Mouse (Mus musculus): ENCODE measurements around the gene Syn2. TPM values are rescaled to one million over a fixed set of nuclear protein-coding genes. Genes with fewer than 3 reads are reported as not detected.
A peak's percentile ranks its signal among the peaks of the same experiment; 100 is the strongest.

The Syn2 gene
- 0.99 and 1.4 TPM in 2 replicates for polyA plus RNA-seq (2016; fragmentation: Nextera tagmentation; extraction: Ambion mirVana)

DNA sequence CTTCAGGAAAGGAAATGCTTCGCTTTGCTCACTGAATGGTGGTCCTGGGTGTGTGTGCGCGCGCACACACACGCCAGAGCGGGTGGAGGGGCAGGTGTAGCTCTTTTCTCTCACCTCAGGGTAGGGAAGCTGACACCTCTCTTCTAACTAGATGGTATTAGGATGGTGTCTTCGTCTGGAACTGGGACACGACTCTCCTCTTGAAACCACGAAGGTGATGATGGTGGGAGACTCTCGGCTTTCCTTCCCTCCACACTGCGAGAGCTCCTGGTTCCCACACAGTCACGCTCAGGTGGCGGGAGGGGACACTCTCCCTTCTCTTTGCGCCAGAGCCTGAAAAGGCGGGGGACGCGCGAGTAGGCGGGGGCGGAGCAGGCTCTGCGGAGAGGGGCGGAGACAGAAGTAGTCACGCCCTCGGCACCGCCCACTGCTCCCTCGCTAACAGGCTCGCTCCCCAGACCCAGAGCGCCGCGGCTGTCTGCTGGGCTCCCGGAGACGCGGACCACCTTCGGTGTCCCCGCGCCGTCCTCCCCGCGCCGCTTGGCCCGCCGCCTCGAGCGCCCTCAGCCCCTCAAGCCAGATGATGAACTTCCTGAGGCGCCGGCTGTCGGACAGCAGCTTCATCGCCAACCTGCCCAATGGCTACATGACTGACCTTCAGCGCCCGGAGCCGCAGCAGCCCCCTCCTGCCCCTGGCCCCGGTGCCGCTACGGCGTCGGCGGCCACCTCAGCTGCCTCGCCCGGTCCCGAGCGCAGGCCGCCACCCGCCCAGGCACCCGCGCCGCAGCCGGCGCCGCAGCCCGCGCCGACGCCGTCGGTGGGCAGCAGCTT lies at the start of gene Syn2:
Gene Syn2 (plus strand): TSS at position 402 of the 831 bp plus-strand sequence.
- ATAC-seq (ENCODE audit: insufficient number of reproducible peaks, low FRiP score): peak; percentile 79
- Histone ChIP-seq H3K4me2 (peak within 1 kb of the TSS; percentile 83), H3K4me3 (peak within 1 kb of the TSS; percentile 63), H3K9ac (peak within 1 kb of the TSS; percentile 71), H3K4me1 (replicated peaks) (peaks cover 9% of the 10 kb centered on the region), H3K36me3 (no peaks in the 10 kb centered on the region), H3K27ac (ENCODE audit: poor library complexity, severe bottlenecking) (no peak within 1 kb of the TSS), H3K9me3 (replicated peaks) (no peaks in the 10 kb centered on the region), H3K27me3 (replicated peaks) (peaks cover 42% of the 10 kb centered on the region)
- WGBS: under 1% methylated on average over 75 of the region's 75 CpGs

DNA sequence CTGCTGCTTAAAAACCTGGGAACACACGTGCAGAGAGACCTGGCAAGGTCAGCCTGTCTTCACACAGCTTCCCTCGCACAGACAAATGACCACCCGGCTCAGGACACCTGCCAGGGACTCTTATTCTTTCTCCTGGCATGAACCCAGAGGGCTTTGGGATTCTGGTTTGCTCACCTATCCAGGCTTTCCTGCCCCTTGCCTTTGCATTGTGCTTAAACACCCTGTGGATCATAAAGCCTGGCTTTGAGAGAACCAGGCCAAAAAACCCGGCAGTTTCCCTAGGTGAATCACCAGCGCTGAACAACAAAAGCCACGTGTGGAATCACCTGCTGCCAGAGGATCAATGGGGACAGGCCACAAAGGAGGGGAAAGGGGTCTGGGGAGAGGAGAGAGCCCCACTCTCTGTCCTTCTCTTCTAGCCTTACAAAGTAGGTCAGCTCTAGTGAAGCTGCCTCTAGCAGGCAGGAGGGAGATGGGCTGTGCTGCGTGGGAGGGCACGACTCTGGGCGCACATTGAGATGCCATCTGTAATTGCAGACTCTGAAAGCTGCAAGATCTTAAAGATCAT lies 49.3 kb upstream of the Syn2 start:
- WGBS: 54% methylated on average over 9 of the region's 9 CpGs
- Histone ChIP-seq H3K27ac (ENCODE audit: poor library complexity, severe bottlenecking) (no peak overlapping the region), H3K4me1 (replicated peaks) (no peaks in the 10 kb centered on the region), H3K9ac (no peak overlapping the region), H3K4me2 (no peak overlapping the region), H3K27me3 (replicated peaks) (0 out of 2 replicates have a peak, but pooled peaks cover 12% of the 10 kb centered on the region), H3K36me3 (no peaks in the 10 kb centered on the region), H3K9me3 (replicated peaks) (no peaks in the 10 kb centered on the region), H3K4me3 (no peak overlapping the region)
- no peak for ATAC-seq (ENCODE audit: insufficient number of reproducible peaks, low FRiP score)

DNA sequence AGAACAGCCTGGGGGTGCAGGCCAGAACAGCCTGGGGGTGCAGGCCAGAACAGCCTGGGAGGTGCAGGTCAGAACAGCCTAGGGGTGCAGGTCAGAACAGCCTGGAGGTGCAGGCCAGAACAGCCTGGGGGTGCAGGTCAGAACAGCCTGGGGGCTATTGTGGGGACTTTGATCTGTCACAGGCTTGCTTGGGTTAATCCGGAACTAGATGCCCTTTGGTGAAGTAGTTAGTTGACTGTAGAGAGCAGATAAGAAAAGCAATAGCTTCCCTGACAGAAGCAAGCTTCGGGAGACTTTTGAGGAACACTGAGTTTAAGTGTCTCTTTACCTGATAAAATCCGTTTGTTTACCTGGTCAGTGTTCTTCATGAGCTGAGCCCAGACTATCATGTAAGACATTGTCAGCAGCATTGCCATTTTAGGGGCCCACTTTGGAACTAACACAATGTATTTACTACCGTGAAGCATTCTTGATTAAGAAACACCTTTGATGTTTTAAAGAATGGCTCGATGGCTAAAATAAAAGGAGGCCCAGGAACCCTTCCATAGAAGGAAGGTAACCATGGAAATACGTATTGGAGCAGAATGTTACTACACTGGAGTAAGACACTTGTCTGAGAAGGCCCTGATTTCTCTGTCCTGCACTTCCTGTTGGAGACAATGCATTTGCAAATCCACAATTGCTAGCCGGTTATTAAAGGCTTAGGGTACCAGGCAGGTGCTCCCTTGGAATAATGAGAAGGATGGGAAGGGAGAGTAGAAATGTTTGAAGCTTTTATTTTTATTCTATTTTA lies 46.2 kb upstream of the Syn2 start:
- no peaks in the 10 kb centered on the region for H3K9me3 ChIP-seq (replicated peaks)
- no peaks in the 10 kb centered on the region for H3K4me1 ChIP-seq (replicated peaks)
- H3K9ac ChIP-seq: no peak overlapping the region
- no peak for ATAC-seq (ENCODE audit: insufficient number of reproducible peaks, low FRiP score)
- H3K4me3 ChIP-seq: no peak overlapping the region
- H3K27ac ChIP-seq (ENCODE audit: poor library complexity, severe bottlenecking): no peak overlapping the region
- H3K4me2 ChIP-seq: no peak overlapping the region
- 0 out of 2 replicates have a peak, but pooled peaks cover 12% of the 10 kb centered on the region for H3K27me3 ChIP-seq (replicated peaks)
- 57% methylated on average over 7 of the region's 7 CpGs for WGBS
- no peaks in the 10 kb centered on the region for H3K36me3 ChIP-seq

DNA sequence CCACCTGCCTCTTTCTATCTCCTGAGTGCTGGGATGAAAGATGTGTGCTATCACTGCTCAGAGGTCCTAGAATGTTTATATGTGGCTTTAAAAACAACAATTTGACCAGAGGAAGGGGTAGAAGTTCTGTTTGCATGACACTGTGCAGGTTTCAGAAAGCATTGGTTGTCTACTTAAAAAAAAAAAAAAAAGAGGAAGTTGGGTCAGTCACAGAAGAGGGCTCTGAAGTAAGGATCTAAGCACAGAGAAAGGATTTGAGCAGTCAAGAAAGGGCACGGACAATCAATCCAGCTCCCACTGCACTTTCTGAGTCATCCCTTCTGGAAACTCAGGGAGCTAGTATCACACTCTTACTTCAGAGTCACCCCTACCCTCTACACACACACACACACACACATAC lies 43.0 kb upstream of the Syn2 start:
- Histone ChIP-seq H3K4me1 (replicated peaks) (no peaks in the 10 kb centered on the region), H3K27ac (ENCODE audit: poor library complexity, severe bottlenecking) (no peak overlapping the region), H3K27me3 (replicated peaks) (no peaks in the 10 kb centered on the region; the same call in 1 of the 2 replicates), H3K9me3 (replicated peaks) (no peaks in the 10 kb centered on the region), H3K4me2 (no peak overlapping the region), H3K4me3 (no peak overlapping the region), H3K36me3 (no peaks in the 10 kb centered on the region), H3K9ac (no peak overlapping the region)
- no peak for ATAC-seq (ENCODE audit: insufficient number of reproducible peaks, low FRiP score)
- WGBS: 17% methylated on average over 1 of the region's 1 CpGs

DNA sequence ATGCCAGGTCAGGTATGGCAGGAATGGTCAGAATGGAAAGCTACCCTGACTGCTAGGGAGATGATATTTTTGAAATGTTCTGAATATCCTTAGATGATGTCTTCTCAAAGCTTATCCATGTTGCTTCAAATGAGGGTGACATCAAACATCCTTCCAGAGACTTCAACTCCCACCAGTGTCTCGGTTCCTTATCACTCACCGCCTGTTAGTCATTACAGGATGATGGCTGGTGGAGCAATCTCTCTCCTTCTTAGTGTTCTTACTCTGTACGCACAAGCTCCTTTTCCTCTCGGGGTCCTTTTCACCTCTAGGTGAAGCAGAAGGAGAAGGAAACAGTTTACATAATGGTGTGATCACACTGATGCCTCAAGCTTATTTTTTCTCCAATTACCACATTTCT lies 32.2 kb upstream of the Syn2 start:
- Histone ChIP-seq H3K9ac (no peak overlapping the region), H3K4me2 (no peak overlapping the region), H3K27ac (ENCODE audit: poor library complexity, severe bottlenecking) (no peak overlapping the region), H3K27me3 (replicated peaks) (no peaks in the 10 kb centered on the region), H3K9me3 (replicated peaks) (no peaks in the 10 kb centered on the region), H3K4me3 (no peak overlapping the region), H3K36me3 (no peaks in the 10 kb centered on the region), H3K4me1 (replicated peaks) (no peaks in the 10 kb centered on the region)
- WGBS: 39% methylated on average over 4 of the region's 4 CpGs
- no peak for ATAC-seq (ENCODE audit: insufficient number of reproducible peaks, low FRiP score)

DNA sequence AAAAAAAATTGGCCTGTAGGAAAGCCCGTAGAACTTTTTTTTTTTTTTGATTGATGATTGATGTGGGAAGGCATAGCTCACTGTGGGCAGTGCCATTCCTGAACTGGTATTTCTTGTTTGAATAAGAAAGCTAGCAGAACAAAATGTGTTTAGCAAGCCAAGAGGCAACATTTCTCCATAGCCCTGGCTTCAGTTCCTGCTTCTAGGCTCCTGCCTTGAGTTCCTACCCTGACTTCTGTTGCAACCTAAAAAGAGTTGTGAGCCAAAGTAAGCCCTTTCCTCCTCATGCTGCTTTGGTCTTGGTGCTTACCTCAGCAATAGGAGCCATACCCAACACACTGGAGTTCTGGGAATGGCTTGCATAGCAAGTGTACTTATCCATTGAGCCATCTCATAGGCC lies 23.3 kb upstream of the Syn2 start:
- Histone ChIP-seq H3K4me2 (no peak overlapping the region), H3K4me1 (replicated peaks) (no peaks in the 10 kb centered on the region), H3K36me3 (no peaks in the 10 kb centered on the region), H3K27ac (ENCODE audit: poor library complexity, severe bottlenecking) (no peak overlapping the region), H3K27me3 (replicated peaks) (no peaks in the 10 kb centered on the region; the same call in 1 of the 2 replicates), H3K9me3 (replicated peaks) (no peaks in the 10 kb centered on the region), H3K9ac (no peak overlapping the region), H3K4me3 (no peak overlapping the region)
- ATAC-seq (ENCODE audit: insufficient number of reproducible peaks, low FRiP score): no peak
- WGBS: 78% methylated on average over 1 of the region's 1 CpGs

DNA sequence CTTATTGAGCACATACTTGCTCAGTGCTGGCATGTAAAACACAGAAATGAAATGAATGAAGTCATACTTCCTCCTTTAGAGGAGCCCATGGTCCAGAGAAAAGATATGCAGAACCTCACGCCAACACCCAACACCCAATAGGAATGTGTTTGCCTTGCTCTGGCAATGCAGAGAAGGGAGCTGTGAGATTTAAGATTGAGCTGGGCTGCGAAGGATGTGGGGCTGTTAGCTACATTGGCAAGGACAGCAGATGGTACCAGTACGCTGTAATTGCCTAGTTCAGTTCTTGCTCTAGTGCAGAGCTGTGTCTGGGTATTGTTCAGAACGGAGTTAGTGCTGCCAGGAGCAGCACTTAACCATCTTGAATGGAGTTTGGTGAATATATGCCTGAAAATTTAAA lies 12.5 kb upstream of the Syn2 start:
- H3K36me3 ChIP-seq: no peaks in the 10 kb centered on the region
- 73% methylated on average over 4 of the region's 4 CpGs for WGBS

DNA sequence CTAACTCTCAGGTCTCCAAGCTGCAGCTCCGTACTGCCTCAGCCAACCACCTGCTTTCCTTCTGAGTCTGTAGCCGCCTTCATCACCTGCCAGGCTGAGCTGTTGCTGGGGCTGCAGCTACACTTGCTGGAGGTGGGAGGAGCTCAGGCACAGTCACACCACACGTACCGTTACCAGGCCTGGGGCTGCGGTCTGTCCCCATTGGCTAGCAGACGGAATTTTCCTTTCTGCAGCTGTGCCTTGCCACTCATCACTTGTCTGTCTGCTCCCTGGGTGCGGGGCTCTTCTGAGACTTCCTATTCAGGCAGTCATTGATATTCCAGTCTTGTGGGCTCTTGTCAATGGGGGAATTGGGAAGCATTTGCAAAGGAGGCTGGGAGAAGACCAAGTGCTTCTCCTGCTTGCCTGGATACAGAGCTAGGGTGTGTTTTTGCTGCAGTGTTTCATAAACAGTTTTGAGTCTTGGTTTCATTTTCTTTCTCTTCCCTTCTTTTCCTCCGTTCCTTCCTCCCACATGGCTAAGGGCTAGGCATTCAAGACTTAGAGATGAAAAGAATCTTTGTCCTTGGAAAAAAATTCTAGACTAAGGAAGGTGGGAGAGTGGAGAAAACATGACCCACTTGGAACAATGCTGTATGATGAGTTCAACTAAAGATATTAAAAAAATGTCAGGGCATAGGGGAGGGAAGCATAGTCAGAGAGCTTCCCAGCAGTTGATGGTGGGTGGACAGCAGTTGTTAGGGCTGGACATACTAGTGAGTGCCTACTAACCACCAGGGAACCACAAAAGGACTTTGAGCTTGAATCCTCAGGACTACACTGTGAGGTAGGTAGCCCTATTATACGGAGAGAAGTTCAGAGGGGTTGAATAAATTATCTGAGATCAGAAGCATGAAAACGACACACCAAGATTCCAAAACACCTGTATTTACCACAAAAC lies 11.2 kb upstream of the Syn2 start:
- peak; percentile 72; the same call in 1 of the 2 replicates for ATAC-seq (ENCODE audit: insufficient number of reproducible peaks, low FRiP score)
- Histone ChIP-seq H3K4me2 (peak overlapping the region; percentile 62), H3K9ac (no peak overlapping the region), H3K9me3 (replicated peaks) (no peaks in the 10 kb centered on the region), H3K4me1 (replicated peaks) (peaks cover 7% of the 10 kb centered on the region), H3K27ac (ENCODE audit: poor library complexity, severe bottlenecking) (no peak overlapping the region), H3K27me3 (replicated peaks) (peaks cover 5% of the 10 kb centered on the region; the same call in 1 of the 2 replicates), H3K36me3 (no peaks in the 10 kb centered on the region), H3K4me3 (peak overlapping the region; percentile 23)
- WGBS: 22% methylated on average over 10 of the region's 10 CpGs

More for the DNA sequence above, 12.5 kb upstream of the Syn2 start:
- Histone ChIP-seq H3K4me2 (no peak overlapping the region), H3K4me1 (replicated peaks) (peaks cover 7% of the 10 kb centered on the region), H3K27me3 (replicated peaks) (peaks cover 5% of the 10 kb centered on the region; the same call in 1 of the 2 replicates), H3K9ac (no peak overlapping the region), H3K9me3 (replicated peaks) (no peaks in the 10 kb centered on the region), H3K27ac (ENCODE audit: poor library complexity, severe bottlenecking) (no peak overlapping the region), H3K4me3 (no peak overlapping the region)
- no peak for ATAC-seq (ENCODE audit: insufficient number of reproducible peaks, low FRiP score)

DNA sequence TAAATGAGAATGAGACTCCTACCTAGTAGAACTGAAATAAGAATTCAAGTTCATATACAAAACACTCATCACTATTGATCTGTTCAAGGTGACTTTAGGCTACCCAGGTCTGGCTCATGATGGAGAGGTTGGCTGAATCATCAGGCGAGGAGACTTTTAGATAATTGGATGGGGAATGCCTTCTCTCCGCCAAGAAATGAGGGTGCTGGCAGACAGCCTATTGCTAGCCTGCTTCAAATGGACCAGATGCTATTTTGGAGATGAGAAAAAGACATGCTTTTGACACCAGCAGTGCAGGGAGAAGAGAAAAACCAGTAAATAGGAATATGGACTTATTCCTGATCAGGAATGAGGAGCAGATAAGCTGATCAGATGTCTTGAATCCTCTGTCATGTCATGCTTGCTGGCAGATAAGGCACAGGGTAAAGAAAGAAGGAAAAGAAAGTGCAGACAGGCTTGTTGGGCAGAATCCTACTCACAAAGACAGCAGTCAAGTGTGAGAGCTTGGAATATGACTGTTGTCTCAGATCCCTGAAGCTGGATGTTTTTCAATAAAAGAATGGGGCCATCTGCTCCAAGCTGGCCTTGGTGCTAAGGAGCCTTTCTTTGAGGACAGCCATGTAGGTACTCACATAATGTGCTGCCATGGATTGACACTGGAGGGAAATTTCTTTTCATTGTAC lies 9.9 kb upstream of the Syn2 start:
- WGBS: 57% methylated on average over 2 of the region's 2 CpGs
- ATAC-seq (ENCODE audit: insufficient number of reproducible peaks, low FRiP score): no peak

DNA sequence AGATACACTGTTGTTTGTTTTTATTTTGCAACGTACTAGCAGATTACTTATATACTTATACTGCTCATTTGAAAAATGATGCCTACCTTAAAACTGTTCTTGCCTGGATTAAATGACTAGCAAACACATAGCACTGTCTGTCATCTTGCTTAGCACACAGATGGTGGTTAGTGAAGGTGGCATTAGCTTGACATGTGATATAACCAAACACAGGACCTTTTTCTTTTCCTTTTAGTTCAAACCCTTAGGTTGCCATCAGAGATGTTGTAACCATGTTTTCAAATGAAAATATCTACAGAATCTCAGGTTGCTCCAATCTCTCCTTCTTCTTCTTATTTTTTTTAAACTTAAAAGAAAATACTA lies 9.4 kb upstream of the Syn2 start:
- 74% methylated on average over 1 of the region's 1 CpGs for WGBS
- H3K27ac ChIP-seq (ENCODE audit: poor library complexity, severe bottlenecking): no peak overlapping the region
- no peaks in the 10 kb centered on the region for H3K9me3 ChIP-seq (replicated peaks)
- H3K4me2 ChIP-seq: no peak overlapping the region
- ATAC-seq (ENCODE audit: insufficient number of reproducible peaks, low FRiP score): no peak
- no peaks in the 10 kb centered on the region for H3K36me3 ChIP-seq
- peaks cover 5% of the 10 kb centered on the region; the same call in 1 of the 2 replicates for H3K27me3 ChIP-seq (replicated peaks)
- H3K4me1 ChIP-seq (replicated peaks): peaks cover 7% of the 10 kb centered on the region
- H3K9ac ChIP-seq: no peak overlapping the region
- H3K4me3 ChIP-seq: no peak overlapping the region

More for the DNA sequence above, 9.9 kb upstream of the Syn2 start:
- Histone ChIP-seq H3K27me3 (replicated peaks) (peaks cover 5% of the 10 kb centered on the region; the same call in 1 of the 2 replicates), H3K4me3 (no peak overlapping the region), H3K9ac (no peak overlapping the region), H3K9me3 (replicated peaks) (no peaks in the 10 kb centered on the region), H3K27ac (ENCODE audit: poor library complexity, severe bottlenecking) (no peak overlapping the region), H3K4me1 (replicated peaks) (peaks cover 7% of the 10 kb centered on the region), H3K4me2 (no peak overlapping the region), H3K36me3 (no peaks in the 10 kb centered on the region)
